Mouse (Mus musculus) G1E (cell line): ENCODE measurements around the gene Fez2.

Experiments
- CTCF ChIP-seq: IDR thresholded peaks from 2 replicates; pipeline ENCODE4 v1.5.1; 2012; ENCODE audit warnings: low read depth, low read length, inconsistent platforms, mixed read lengths
- GATA2 ChIP-seq: IDR thresholded peaks from 2 replicates; pipeline ENCODE4 v1.6.1; 2012; ENCODE audit warnings: low read depth, low read length, inconsistent platforms, borderline replicate concordance
- TAL1 ChIP-seq: conservative IDR thresholded peaks from 2 replicates; pipeline ENCODE4 v1.6.1; 2012; ENCODE audit warnings: low read depth, low read length, inconsistent platforms, mixed read lengths

GRCm38 (mm10) chr17:78455114-78455513 is 37.2 kb upstream of the Fez2 start:
- TF ChIP-seq CTCF (peak; percentile 84), TAL1 (no peak), GATA2 (no peak)
